Mouse (Mus musculus): ENCODE data around the gene Tmed2.
A peak's percentile ranks its signal among the peaks of the same experiment; 100 is the strongest.
"Not testable (repeated sequence)": the region's sequence is repeated elsewhere in the genome, so short reads cannot be mapped to it uniquely, and the experiment has no call there.

Tmed2 gene

DNA sequence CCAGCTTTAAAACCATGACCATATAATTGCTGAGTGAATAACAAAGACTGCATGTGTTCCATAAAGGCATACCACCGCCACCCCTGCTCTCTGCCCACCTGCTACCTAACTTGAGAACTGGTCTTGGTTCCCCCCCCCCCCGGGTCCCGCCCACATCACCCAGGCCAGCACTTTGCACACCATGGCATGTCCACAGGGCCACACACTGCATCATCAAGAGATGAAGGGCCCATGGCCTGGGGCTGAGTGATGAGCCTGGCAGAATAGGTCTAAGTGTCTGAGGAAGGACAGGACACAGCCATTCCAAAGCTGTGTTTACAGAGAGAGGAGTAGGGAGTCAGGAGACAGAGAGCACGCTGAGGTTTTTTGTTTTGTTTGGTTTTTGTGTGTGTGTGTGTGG lies 12.1 kb upstream of the Tmed2 start:
- no peak for DNase-seq (ENCODE audit: low read depth, low spot score)

DNA sequence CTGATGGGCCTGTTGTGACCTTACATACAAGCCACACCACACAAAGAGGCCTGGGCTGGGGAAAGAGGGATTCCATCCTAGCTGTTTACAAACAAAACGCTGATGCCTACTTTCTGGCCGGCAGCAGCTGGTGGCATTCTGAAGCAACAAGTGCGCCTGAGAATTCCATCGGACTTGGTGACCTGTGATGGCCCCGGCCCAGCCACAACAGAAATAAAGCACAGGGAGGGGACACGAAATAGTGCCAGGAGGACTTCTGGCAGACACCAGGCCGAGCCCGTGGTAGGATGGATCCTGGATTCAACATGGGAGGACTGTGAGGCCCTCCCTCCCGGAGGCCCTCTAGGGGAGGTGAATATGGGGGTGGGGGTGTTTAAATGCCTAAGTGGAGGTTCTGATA lies 11.7 kb upstream of the Tmed2 start:
- no peak for DNase-seq (ENCODE audit: low read depth, low spot score)

DNA sequence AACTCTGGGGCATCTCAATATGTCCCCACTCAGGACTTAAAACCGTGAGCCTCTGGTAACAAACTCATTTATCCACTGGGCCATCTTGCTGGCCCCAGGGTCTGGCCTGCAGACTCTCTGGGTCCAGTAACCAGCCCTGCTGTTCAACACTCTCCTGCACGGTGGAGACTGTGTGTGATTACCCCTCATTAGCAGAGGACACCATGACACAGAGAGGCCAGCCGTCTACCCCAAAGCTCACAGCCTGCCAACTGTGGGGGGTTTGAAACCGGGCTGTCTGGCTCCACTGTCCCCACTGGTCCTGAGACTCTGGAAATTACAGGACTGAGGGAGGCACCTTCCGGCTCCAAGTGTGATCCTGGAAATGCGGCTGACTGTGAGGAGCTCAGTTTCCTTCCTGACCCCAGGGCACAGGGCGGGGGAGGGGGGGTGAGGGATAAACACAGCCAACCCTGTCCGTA lies 11.3 kb upstream of the Tmed2 start:
- peak; percentile 49 for DNase-seq (ENCODE audit: low read depth, low spot score)

DNA sequence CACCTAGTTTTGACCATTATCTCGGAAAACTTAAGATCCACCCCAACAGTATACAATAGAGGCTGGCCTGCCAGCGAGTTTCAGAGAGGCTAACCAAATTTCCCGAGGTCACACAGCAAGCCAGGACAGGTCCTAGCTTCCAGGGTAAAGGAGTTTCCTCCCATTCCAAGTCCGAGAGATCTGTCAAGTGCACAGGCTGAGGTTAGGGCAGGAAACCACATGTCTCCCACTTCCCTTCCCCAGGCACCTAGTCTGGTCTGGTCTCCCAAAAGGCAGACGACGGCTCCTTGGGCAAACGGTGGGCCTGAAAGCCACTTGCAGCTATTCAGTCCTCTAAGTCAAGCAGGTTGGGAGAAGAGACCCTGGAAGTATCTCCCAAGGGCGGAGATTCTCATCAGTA lies 10.8 kb upstream of the Tmed2 start:
- DNase-seq (ENCODE audit: low read depth, low spot score), result no peak

DNA sequence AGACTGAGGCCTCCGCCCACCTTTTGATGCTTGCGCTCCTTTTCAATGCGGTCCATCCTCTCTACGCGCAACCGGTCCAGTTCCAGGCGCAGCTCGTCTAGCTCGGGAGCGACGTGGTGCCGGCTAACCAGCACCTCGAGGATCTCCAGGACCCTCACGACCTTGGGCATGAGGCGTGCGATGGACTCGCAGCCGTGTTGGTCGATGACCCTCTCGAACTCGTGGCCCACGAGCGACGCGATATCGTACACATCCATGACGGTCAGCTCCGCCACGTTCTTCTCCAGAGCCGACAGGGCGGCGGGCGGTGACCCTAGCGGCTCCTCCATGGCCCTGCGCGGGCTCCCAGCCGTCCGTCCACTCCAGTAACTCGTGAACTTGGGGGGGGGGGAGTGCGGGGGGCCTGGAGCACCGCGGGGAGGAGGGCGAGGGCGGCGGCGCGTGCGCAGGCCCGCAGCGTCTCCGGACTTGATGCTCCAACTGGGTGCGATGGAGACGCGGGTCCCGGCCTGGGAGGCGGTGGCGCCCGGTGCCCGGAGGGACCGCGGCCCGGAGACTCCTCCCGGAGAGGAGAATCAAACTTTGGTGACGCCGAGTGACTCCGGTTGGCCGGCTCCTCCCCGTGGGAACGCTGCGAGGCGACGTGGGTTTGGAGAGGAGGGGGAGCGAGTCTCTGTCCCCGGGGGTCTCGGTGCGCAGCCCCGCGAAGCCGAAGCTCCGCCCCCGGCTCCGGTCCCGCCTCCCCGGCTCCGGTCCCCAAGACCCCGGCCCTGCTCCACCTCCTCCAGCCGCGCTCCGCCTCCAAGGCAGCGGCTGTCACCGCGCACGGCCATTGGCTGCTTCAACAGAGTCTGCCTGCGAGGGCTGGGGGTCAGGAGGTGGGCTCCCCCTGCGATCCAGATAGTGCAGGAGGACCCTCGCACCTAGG lies 9.6 kb upstream of the Tmed2 start, which contains the start of gene Rilpl1:
TSS of gene Rilpl1 (minus strand) at position 737 of the 928 bp plus-strand sequence.
- DNase-seq (ENCODE audit: low read depth, low spot score), result peak; percentile 82

DNA sequence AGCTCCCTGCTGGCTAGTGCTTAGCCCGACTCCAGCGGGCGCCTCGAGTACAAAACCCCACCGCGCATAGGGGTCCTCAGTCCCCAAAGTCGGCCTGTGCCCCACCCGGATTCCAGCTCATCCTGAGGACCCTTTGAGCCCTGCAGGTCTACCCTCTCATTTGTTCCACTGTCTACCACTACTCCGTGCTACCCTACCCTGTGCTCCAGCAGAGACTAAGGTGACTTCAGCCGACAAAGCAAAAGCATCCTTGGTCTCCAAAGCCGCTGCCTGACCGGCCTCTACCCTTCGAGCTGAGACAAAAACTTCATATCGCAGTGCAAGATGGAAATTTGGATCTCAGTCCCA lies 8.9 kb upstream of the Tmed2 start:
- DNase-seq (ENCODE audit: low read depth, low spot score), result no peak

DNA sequence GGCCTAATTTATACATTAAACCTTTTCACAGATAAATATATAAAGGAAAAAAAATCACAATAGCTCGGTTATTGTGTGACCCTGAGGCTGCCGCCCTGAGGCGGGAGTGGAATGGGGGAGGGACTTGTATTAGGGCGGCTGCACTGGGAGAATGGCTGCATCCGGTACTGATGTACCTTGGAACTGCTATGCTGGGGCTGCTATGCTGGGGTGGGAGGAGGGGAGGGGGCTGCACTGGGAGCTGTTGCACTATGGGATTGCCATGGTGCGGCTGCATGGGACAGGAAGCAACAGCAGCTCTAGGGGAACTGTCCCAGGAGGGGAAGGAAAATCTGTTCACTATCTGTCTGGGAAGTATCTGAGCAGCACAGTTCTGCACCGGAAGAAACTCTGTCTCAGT lies 8.0 kb upstream of the Tmed2 start:
- peak; percentile 43 for DNase-seq (ENCODE audit: low read depth, low spot score)

DNA sequence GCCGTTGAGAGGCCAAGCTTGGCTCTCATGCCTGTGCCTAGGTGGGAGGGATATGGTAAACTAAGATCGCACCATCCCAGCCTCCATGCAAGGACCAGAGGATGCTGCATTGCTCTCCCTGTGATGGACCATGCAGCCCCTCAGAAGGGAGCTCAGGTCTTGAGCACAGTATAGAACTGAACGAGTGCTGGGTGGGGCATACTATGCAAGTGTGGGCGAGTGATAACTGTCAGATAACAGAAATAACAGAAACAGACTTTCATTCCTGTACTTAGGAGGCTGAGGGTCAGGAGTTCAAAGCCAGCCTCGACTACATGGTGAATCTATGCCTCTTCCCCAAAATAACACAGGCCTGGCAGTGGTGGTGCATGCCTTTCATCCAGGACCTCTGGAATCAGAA lies 5.5 kb upstream of the Tmed2 start:
- no peak for DNase-seq (ENCODE audit: low read depth, low spot score)

DNA sequence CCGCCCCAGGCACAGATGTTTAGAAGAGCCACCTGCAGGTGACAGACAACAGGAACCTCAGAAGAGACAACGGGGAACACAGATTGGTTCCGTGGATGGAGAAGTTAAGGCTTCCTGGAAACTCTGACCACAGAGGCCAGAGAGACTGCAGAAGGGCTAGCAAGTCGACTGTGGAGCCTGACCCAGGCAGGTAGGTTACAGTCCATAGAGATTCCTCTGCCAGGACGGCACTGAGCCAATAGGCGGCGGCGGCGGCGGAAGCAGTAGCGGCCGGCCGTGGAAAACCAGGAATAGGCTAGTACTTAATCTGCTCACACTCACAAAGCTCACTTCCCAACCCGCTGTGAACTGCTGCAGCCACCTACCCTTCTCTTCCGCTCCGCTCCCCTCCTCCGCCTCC lies 3.7 kb upstream of the Tmed2 start:
- peak; percentile 64 for DNase-seq (ENCODE audit: low read depth, low spot score)

DNA sequence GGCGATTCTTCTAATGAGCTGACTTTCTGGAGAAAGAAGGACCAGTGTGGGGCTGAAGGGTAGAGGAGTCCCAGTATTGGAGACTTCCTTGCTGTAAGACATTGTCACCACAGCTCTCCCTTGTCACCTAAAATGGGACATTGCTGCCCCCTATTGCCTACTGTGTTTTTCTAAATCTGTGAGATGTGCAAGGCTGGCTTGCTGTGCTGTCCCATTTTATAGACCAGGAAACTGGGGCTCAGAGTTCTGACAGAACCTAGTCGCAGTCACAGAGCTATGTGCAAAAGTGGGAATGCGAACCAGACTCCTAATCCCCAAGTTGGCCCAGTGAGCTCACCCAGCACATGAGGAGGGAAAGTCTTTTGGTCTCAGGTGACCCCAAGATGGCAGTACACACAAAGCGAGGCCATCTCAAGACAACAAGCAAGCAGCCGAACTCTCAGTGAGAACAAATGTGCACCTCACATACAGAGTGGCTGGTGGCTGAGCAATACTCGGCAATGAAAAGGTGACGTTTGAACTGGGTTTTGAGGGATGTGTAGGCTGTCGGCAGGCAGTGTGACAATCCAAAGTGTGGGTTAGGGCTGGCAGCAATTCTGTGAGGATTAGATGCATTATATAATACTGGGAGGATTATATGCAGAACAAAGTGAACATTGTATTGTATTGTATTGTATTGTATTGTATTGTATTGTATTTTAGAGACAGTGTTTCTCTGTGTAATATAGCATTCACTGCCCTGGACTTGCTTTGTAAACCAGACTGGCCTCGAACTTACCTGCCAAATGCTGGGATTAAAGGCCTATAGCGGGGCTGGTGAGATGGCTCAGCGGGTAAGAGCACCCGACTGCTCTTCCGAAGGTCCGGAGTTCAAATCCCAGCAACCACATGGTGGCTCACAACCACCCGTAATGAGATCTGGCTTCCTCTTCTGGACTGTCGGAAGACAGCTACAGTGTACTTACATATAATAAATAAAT lies 1.4 kb upstream of the Tmed2 start:
- DNase-seq (ENCODE audit: low read depth, low spot score), result peak; percentile 78

DNA sequence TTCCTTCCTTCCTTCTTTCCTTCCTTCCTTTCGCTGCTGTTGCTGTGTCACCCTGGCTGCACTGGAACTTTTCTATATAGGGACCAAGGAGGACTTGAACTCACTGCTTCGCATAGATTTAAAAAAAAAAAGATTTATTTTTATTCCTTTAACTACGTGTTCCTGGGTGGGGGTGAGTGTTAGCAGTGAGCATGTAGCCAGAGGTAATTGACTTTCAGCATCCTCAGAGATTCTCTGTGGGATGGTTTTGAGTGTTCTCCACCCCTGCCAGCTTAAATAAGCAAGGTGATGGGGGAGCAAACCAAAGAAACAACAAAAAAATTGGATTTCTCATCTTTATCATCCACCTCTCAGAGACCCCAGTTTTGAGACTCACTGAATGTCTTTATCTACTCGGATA lies 590 bp upstream of the Tmed2 start:
- no peak for DNase-seq (ENCODE audit: low read depth, low spot score)

DNA sequence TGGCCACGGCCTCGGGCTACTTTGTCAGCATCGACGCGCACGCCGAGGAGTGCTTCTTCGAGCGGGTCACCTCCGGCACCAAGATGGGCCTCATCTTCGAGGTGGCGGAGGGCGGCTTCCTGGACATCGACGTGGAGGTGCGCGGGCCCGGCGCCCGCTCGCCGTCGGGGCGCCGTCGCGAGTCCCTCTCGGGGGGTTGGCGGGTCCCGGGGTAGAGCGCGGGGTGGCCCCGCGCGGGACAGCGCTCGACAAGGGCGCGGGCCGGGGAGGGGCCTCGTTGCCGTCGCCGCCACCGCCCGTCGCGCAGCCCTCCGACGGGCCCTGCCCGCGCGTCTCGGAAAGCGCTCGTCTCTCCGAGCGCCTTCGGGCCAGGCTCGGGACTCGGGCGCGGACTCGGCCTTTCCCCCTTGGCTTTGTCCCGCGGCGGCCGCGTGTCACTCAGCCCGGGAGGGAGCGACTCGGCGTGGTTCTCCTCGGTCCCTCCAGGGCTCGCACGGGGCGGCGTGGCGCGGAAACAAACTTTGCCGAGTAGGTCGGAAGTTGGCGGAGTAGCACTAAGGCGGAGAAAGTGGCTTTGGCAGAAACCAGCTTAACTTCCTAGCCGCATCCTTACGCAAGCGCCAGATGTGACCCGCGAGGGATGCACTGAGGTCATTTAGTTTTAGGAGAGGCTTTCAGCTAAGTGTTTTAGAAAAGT lies 558 bp downstream of the Tmed2 start:
- DNase-seq (ENCODE audit: low read depth, low spot score), result peak; percentile 59

DNA sequence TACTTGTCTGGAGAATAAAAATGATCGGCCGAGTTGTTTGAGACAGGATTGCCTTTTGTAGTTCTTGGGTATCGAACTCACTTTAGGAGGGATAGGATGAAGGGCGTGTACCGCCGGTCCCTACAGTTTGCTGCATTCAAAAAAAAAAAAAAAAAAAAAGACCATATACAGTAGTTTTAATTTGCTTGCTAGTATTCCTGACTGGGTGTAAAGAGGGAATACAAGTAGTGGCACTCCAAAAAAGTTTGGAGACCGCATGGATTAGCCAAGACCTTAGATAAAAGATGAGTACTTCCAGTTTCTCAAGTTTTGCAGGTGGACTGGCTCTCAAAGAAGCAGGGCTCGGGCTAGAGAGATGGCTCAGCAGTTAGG lies 1.1 kb downstream of the Tmed2 start:
- no peak for DNase-seq (ENCODE audit: low read depth, low spot score)

DNA sequence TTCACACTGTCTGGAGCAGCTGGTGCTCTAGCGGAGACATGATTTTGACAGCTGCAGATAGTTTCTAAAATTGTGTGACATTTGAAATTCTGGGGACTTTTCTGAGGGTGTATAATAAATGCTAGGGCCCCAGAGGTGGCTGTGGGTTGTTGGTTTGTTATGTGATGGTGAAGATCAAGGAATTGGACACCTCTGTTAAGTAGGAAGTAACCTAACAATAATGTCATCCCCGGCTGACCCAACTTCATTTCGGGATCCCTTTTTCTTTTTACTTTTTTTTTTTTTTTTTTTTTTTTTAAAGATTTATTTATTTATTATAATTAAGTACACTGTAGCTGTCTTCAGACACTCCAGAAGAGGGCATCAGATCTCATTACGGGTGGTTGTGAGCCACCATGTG lies 10.2 kb downstream of the Tmed2 start:
- not testable (repeated sequence) for DNase-seq (ENCODE audit: low read depth, low spot score)

DNA sequence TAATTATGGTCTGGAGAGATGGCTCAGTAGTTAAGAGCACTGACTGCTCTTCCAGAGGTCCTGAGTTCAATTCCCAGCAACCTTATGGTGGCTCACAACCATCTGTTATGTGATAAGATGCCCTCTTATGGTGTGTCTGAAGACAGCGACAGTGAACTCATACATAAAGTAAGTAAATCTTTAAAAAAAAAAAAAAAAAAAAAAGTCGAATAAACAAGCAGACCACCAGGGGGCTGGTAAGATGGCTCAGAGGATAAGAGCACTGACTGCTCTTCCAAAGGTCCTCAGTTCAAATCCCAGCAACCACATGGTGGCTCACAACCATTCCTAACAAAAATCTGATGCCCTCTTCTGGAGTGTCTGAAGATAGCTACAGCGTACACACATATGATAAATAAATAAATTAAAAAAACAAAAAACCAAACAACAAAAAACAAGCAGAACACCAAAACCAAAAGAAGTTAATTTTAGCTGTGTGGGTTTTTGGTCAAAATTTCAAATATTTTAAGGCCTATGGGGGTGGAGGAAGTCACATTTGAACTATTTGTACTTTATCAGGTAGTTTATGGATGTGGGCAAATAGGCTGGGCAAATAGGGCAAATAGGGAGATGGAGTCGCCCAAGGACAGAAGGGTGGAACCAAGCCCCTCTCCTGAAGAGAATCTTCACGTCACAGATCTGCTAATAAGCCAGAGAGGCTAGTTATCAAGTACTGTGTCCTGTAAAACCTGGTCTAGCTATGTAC lies 11.0 kb downstream of the Tmed2 start:
- peak; percentile 55 for DNase-seq (ENCODE audit: low read depth, low spot score)

DNA sequence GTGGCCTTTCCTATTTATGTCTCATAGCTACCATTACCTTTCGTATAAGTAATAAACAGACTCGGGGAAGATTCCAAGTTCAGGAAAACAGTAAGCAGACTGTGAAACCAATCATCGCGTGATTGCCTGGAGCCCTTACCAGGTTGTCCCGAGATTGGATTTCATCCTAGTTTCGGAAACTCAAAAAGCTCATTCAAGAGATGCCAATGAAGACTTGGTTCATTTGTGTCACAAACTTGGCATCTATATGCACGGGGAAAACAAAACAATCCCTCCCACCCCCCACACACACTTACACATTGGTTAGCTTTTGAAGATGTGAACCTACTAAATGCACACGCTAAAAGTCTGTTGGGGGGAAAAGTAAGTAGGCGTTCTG lies 11.6 kb downstream of the Tmed2 start:
- no peak for DNase-seq (ENCODE audit: low read depth, low spot score)

DNA sequence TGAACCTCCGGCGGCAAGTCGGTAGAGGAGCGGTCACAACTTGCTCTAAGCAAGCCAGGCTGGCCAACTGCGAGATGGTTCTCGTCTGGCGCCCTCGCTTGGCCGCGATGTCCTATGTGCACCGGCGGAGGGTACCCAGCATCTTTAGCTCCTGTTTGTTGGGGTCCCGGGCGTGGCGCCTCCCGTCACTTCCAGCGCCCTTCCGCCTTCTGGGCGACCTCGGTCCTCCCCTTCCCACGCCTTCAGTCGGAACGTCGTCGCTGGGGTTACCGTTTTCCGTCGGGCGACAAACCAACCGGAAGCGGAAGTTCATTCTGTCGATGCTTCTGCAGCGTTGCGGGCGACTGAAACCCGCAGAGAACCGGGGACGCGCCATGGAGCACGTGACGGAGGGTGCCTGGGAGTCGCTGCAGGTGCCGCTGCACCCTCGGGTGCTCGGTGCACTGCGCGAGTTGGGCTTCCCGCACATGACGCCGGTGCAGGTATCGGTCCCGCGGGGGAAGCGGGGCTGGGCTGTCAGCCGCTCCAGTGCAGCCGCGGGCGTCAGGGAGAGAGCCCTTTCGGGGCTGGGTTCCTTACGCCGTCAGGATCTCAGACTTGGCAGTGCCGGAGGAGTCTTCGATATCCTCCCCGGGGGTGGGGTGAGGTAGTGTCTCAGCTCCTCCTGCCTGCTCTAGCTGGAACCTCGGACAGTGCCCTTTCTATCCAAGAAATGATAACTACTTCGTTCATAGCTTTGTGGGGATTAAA lies 12.2 kb downstream of the Tmed2 start, which contains the start of gene Ddx55:
TSS of gene Ddx55 (plus strand) at position 307 of the 750 bp plus-strand sequence.
- DNase-seq (ENCODE audit: low read depth, low spot score), result peak; percentile 97

DNA sequence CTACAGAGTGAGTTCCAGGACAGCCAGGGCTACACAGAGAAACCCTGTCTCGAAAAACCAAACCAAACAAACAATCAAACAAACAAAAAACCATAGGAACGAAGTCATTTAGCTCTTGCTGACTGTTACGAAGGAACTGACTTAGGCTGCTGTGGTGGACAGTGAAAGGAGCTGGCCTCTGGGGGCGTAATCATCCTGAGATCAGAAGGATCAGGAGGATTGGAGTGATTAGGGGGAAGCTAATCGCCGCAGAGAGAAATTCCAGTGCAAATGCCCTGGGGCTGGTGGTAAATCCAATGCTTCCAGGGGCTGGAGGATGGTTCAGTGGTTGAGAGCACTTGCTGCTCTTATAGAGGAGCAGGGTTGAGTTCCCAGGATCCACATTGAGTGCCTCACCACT lies 13.1 kb downstream of the Tmed2 start:
- DNase-seq (ENCODE audit: low read depth, low spot score), result peak; percentile 49

DNA sequence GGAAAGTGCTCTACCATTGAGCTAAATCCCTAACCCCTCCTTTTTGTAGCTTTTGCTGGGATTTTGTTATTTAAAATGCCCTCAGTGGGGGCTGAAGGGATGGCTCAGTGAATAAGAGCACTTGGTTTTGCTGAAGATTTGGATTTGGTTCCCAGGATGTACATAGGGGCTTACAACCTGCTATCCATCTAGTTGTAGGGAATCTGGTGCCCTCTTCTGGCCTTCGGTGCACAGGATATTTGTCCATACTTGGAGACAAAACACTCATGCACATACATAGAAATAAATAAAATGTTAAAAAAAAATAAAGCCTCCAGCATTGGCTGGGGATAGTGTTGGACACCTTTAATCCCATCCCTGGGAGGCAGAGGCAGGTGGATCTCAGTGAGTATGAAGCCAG lies 14.7 kb downstream of the Tmed2 start:
- no peak for DNase-seq (ENCODE audit: low read depth, low spot score)

DNA sequence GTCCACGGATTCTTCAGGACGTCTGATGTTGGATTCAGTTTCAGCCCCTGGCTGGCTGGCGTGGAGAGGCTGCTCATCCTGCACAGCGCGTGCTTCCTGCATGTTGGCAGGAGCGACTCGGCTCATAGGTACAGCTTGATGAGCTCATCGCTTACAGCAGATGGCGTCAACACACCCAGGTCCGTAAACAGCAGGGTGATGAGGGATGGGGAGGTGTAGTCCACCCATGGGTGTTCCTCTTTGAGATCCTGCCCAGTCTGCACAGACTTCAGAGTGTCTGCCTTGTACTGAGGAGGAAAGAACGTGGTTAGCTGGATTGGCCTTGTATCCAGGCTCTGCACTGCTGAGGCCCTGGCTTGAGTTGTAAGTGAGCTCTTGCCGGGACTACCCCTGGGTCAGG lies 30.6 kb downstream of the Tmed2 start:
- DNase-seq (ENCODE audit: low read depth, low spot score), result no peak
